Mouse (Mus musculus) intestine, embryonic 16.5 days (tissue): ENCODE measurements around the gene Gm21885. TPM values are rescaled to one million over a fixed set of nuclear protein-coding genes. Genes with fewer than 3 reads are reported as not detected.

Experiments used
- ATAC-seq: fragments of 200-750 bp; cut with Nextera tagmentation; 2 replicates; pipeline ENCODE4 v1.8.0; 2017; ENCODE audit warnings: moderate TSS enrichment, moderate library complexity
- H3K27ac ChIP-seq: fragments of 300-500 bp; sonication (generic); 2 replicates; pipeline ENCODE4 v1.5.1; 2014; ENCODE audit warnings: mild to moderate bottlenecking, low read length
- H3K27me3 ChIP-seq: fragments of 300-500 bp; sonication (generic); replicated peaks from 2 replicates; pipeline ENCODE4 v1.6.1; 2014; ENCODE audit warnings: low read length, control low read depth, mixed read lengths; ENCODE audit not compliant: control insufficient read depth, insufficient read depth
- H3K36me3 ChIP-seq: fragments of 300-500 bp; sonication (generic); 2 replicates; pipeline ENCODE4 v1.6.1; 2014; ENCODE audit warnings: low read length, control low read depth; ENCODE audit not compliant: control insufficient read depth, insufficient read depth
- H3K4me1 ChIP-seq: fragments of 300-500 bp; sonication (generic); 2 replicates; pipeline ENCODE4 v1.6.1; 2014; ENCODE audit warnings: low read length, control low read depth, mixed read lengths; ENCODE audit not compliant: control insufficient read depth, insufficient read depth
- H3K4me2 ChIP-seq: fragments of 300-500 bp; sonication (generic); 2 replicates; pipeline ENCODE4 v1.6.1; 2014; ENCODE audit warnings: low read depth, low read length, control low read depth
- H3K4me3 ChIP-seq: fragments of 300-500 bp; sonication (generic); 2 replicates; pipeline ENCODE4 v1.5.1; 2014; ENCODE audit warnings: mild to moderate bottlenecking, low read length
- H3K9ac ChIP-seq: fragments of 300-500 bp; sonication (generic); 2 replicates; pipeline ENCODE4 v1.6.1; 2014; ENCODE audit warnings: low read depth, low read length
- H3K9me3 ChIP-seq: fragments of 300-500 bp; sonication (generic); 2 replicates; pipeline ENCODE4 v1.6.1; 2016; ENCODE audit warnings: low read length, control low read depth; ENCODE audit not compliant: control insufficient read depth
- WGBS: fragments of 180-500 bp; shearing (Covaris S2); extraction: QIAGEN DNeasy Blood & Tissue Kit; methylation state at CpG from one replicate; pipeline ENCODE4 v1.1.7; 2014; 5-methylcytosine and 5-hydroxymethylcytosine counted together
- polyA plus RNA-seq: library from polyadenylated mRNA; unstranded; fragments of >200 nt; fragmentation: Nextera tagmentation; extraction: Ambion mirVana; gene quantifications from 2 replicates; pipeline ENCODE4 v1.2.1, GENCODE M21; 2015

The Gm21885 gene
- polyA plus RNA-seq, 1 experiment from 2014 or later, result 92.1 TPM

DNA sequence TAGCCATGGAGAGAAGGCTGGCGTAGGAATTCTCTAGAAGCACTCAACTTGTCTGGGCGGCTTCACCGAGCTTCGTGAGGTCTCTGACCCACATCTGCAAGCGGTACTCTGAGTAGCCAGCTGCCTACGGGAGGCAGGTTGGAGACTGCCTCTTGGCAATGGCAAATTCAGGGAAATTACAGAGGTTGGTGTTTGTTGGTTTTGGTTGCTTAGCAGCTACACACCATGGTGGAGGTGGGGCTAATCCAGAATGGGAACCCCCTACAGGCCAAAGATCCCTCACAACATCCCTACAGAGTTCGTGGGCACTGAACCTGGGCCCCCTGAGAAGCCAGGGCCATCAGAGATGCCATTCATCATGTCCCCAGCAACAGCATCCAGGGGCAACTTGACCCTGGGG lies 6.4 kb upstream of the Gm21885 start:
- Histone ChIP-seq H3K9me3 (no peaks in the 10 kb centered on the region), H3K27me3 (no peaks in the 10 kb centered on the region), H3K27ac (peak overlapping the region; percentile 88; the same call in 1 of the 2 replicates), H3K4me1 (peaks cover 5% of the 10 kb centered on the region; the same call in 1 of the 2 replicates), H3K36me3 (no peaks in the 10 kb centered on the region), H3K4me3 (no peak overlapping the region), H3K4me2 (no peak overlapping the region), H3K9ac (no peak overlapping the region)
- 83% methylated on average over 7 of the region's 7 CpGs for WGBS
- no peak for ATAC-seq

- Histone ChIP-seq H3K4me3 (no peak overlapping the region), H3K9ac (no peak overlapping the region), H3K9me3 (no peaks in the 10 kb centered on the region), H3K4me2 (no peak overlapping the region), H3K27me3 (no peaks in the 10 kb centered on the region), H3K36me3 (no peaks in the 10 kb centered on the region), H3K4me1 (peaks cover 10% of the 10 kb centered on the region; the same call in 1 of the 2 replicates), H3K27ac (no peak overlapping the region)
- 74% methylated on average over 2 of the region's 2 CpGs for WGBS
- ATAC-seq, result no peak
Observed at GRCm38 (mm10) chr11:94275686-94276085, 6.0 kb upstream of the Gm21885 start.

GRCm38 (mm10) chr11:94276869-94277337 lies 4.8 kb upstream of the Gm21885 start:
- Histone ChIP-seq H3K36me3 (no peaks in the 10 kb centered on the region), H3K4me1 (peaks cover 13% of the 10 kb centered on the region; the same call in 1 of the 2 replicates), H3K27me3 (no peaks in the 10 kb centered on the region), H3K9ac (peak overlapping the region; percentile 58), H3K9me3 (no peaks in the 10 kb centered on the region), H3K27ac (no peak overlapping the region), H3K4me2 (peak overlapping the region; percentile 49), H3K4me3 (peak overlapping the region; percentile 35)
- ATAC-seq, result peak; percentile 15
- WGBS, result 7% methylated on average over 20 of the region's 20 CpGs

GRCm38 (mm10) chr11:94282291-94282690 lies 618 bp downstream of the Gm21885 start:
- Histone ChIP-seq H3K4me1 (peaks cover 9% of the 10 kb centered on the region; the same call in 1 of the 2 replicates), H3K36me3 (no peaks in the 10 kb centered on the region; the same call in 1 of the 2 replicates), H3K27me3 (no peaks in the 10 kb centered on the region), H3K4me2 (peak overlapping the region; percentile 24; the same call in 1 of the 2 replicates), H3K9ac (peak overlapping the region; percentile 52), H3K9me3 (no peaks in the 10 kb centered on the region), H3K4me3 (peak overlapping the region; percentile 40), H3K27ac (peak overlapping the region; percentile 94)
- 51% methylated on average over 5 of the region's 5 CpGs for WGBS
- ATAC-seq, result no peak

DNA sequence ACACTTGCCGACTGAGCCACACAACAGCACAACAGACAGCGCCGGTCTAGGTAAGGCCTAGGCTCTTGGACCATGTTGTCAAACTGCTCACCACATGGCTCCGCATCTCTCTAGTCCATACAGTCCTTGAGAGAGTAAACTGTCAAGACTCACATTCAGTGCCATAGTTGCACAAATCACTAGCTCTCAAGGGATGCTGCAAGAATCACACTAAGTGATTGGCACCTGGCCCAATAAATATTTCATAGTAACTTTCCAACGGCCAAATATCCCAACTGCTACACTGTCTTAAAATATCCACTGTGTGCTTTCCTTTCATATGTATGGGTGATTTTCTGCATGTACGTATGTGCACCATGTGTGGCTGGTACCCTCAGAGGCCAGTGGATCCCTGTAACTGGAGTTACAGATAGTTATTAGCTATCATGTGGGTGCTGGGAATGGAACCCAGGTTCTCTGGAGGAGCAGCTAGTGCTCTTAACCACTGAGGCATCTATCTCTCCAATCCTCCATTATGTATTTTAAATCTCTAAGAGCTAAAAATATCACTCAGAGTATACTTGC lies 1.9 kb downstream of the Gm21885 start:
- peak overlapping the region; percentile 31 for H3K4me2 ChIP-seq

DNA sequence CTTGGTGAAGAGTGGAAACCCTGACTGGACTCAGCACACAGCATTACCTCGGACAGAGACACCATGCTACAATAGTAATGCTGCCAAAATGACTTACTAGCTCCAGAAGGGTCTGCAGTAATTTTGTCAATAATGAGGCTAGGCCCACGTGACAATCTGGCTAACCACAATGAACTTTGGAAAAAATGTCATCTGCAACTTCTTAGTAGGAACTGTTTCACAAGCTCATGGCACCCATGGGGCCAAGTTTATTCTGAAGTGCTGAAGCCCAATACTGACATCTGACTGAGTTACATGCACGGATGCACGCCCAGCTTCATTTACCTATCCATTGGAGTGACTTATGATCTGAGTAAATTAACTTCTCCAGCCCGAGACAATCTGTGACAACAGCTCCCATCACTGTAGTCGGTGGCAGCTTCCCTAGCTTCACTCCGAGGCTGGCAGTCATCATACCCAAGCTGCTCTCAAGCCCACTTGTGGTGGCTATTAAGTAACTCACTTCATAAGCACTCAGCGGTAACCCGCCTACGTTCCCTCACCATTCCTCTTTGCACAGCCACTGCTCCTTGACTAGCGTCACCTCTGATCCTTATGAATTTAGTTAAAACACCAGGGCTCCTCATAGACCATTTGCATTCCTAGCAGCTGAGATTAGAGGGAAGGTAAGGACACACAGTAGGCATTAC lies 4.4 kb downstream of the Gm21885 start:
- Histone ChIP-seq H3K4me1 (0 out of 2 replicates have a peak, but pooled peaks cover 3% of the 10 kb centered on the region), H3K36me3 (peaks cover 6% of the 10 kb centered on the region), H3K9me3 (no peaks in the 10 kb centered on the region), H3K27me3 (no peaks in the 10 kb centered on the region), H3K4me3 (no peak overlapping the region), H3K27ac (no peak overlapping the region), H3K4me2 (no peak overlapping the region), H3K9ac (no peak overlapping the region)
- 91% methylated on average over 11 of the region's 11 CpGs for WGBS
- ATAC-seq, result no peak

More for the DNA sequence above, 1.9 kb downstream of the Gm21885 start:
- no peaks in the 10 kb centered on the region for H3K27me3 ChIP-seq
- H3K9me3 ChIP-seq, result no peaks in the 10 kb centered on the region
- no peaks in the 10 kb centered on the region; the same call in 1 of the 2 replicates for H3K36me3 ChIP-seq
- H3K4me3 ChIP-seq, result peak overlapping the region; percentile 40
- H3K27ac ChIP-seq, result peak overlapping the region; percentile 10
- ATAC-seq, result no peak
- 0 out of 2 replicates have a peak overlapping the region, but pooled peaks have one; percentile 22 for H3K9ac ChIP-seq
- peaks cover 9% of the 10 kb centered on the region; the same call in 1 of the 2 replicates for H3K4me1 ChIP-seq
- 84% methylated on average over 6 of the region's 6 CpGs for WGBS

DNA sequence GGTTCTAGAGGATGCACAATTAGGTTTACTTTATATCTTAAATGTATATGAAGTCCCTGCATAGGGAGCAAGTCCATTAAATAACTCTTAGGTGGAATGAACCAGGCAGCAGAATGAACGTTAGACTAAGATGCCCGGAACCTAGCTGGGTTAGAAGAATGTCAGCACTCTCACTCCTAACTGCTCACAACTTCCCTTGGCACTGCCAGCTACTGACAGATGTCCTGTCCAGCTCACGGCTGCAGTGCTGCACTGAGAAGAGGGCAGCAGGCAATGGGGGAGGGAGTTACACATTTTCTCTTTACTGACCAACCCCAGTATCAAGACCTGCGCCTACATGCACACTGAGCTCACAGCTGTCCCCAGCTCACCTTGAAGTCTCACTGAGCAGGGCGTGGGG lies 5.4 kb downstream of the Gm21885 start:
- ATAC-seq, result peak; percentile 6; the same call in 1 of the 2 replicates
- Histone ChIP-seq H3K27ac (no peak overlapping the region), H3K9me3 (no peaks in the 10 kb centered on the region), H3K9ac (no peak overlapping the region), H3K27me3 (no peaks in the 10 kb centered on the region), H3K36me3 (peaks cover 7% of the 10 kb centered on the region), H3K4me3 (no peak overlapping the region), H3K4me1 (no peaks in the 10 kb centered on the region), H3K4me2 (no peak overlapping the region)
- 86% methylated on average over 5 of the region's 5 CpGs for WGBS

DNA sequence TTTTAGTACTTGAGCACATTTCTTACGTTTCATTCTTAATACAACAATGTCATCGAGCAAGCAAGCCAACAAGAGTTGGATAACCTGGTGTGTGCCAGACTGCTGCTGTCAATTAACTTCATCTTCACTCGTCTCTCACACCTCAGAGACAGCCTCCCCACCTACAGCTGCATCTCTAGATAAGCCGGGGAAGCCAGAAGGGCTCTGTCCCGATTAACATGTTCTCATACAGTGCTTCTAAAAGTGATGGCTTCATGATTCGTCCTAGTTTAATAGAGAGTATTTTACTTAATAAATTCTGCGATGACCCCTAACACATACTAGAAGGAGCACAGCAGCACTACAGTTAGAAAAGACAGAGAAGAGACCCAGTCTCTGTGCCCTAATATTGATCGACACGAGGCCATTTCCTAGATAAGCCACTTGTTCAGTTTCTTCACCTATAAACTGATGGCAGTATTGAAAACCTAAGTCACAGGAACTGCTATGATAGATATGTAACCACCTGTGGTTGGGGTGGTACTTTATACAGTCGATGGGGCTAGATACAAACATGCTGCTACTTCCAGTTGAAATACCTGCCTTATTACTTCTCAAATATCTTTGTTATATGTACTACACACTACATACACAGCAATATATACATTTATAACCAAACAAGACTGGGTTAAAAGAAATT lies 8.5 kb downstream of the Gm21885 start:
- Histone ChIP-seq H3K9ac (no peak overlapping the region), H3K4me3 (no peak overlapping the region), H3K4me2 (no peak overlapping the region), H3K27ac (no peak overlapping the region), H3K4me1 (no peaks in the 10 kb centered on the region), H3K27me3 (no peaks in the 10 kb centered on the region), H3K36me3 (peaks cover 14% of the 10 kb centered on the region), H3K9me3 (no peaks in the 10 kb centered on the region)
- ATAC-seq, result no peak
- 91% methylated on average over 10 of the region's 10 CpGs for WGBS
